Mouse (Mus musculus) E14TG2a.4 (cell line): ENCODE data around the gene Acad12.

Experiments
- CTCF ChIP-seq: conservative IDR thresholded peaks from 2 replicates; pipeline ENCODE4 v1.5.1; 2014; ENCODE audit warnings: low read length
- NANOG ChIP-seq: IDR thresholded peaks from 2 replicates; pipeline ENCODE4 v1.6.1; 2014; ENCODE audit warnings: borderline replicate concordance, low read length, mixed read lengths
- POU5F1 ChIP-seq: IDR thresholded peaks from 2 replicates; pipeline ENCODE4 v1.6.1; 2014; ENCODE audit warnings: low read length, borderline replicate concordance

GRCm38 (mm10) chr5:121581945-121582344 lies 36.8 kb downstream of the Acad12 start:
- TF ChIP-seq CTCF (no peak), NANOG (no peak), POU5F1 (no peak)
